Mouse (Mus musculus) CD4-positive helper T cell, adult 2 months (primary cell): ENCODE measurements around the gene Pxk.

ENCODE experiments used
- DNase-seq: peaks from one replicate; pipeline ENCODE4 v3.0.0-alpha.2; 2012; ENCODE audit warnings: low read depth, missing footprints, low spot score

The Pxk gene

DNA sequence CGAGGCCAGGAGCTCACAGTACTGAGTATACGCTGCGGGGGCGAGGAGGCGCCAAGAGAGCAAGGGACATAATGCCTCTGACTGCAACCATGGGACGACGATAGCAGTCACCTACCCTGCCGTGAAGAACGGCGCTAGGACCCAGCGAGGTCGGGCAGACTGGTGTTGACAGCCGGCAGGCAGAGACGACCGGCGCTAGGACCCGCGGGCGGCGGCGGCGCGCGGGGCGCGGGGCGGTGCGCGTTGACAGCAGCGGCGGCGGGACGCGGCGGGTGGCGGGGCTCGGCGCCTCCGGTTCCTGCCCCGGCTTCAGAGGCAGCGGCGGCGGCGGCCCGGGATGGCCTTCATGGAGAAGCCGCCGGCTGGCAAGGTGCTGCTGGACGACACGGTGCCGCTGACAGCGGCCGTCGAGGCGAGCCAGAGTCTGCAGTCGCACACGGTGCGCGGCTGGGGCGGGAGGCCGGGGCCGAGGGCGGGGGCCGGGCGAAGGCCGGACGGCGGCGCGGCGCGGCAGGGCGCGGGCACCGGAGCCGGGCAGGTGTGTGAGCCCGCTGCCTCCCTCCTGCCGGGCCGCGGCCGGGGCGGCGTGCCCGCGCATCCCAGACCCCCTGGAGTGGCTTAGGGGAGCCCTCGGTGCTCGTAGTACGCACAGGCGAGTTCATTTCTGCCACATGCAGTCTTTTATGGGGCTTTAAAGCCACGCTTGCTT, at the start of gene Pxk:
Pxk (plus strand) TSS at position 234 of the 709 bp plus-strand sequence.
- DNase-seq, result peak; percentile 90

DNA sequence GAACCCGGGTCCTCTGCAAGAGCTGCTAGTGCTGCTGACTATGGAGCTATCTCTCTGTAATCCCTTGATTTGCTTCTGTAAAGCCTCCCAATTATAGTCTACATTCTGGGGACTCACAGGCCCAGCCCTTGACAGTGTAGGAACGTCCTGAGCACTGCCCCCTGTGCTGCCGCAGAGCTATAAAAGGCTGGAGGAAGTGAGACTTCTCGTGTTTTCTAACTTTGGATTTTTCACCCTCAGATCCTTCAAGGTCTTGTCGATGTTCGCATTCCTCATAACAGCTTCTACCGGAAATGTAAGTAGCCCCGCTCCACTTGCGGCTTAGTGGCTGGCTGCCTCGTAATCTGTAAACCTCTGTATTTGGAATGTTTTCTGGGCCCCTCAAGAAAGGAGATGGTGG, 48.7 kb upstream of the Pxk start:
- DNase-seq, result no peak

DNA sequence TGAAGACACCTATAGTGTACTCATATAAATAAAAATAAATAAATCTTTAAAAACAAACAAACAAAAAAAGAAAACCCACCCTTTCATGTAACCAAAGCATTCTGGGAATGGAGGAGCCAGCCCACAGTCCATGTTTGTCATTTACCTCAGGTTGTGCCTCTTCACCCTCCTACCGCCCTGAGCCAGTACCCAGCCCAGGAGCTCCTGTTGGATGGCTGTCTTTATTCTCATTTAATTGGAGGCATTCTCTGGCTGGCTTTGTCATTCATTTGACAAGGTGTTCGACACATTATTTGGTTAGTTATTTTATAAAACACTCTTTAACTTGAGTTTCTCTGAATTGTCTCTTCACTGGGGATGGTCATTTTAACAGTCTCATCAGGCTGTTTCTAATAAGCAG, 46.1 kb upstream of the Pxk start:
- DNase-seq, result no peak

DNA sequence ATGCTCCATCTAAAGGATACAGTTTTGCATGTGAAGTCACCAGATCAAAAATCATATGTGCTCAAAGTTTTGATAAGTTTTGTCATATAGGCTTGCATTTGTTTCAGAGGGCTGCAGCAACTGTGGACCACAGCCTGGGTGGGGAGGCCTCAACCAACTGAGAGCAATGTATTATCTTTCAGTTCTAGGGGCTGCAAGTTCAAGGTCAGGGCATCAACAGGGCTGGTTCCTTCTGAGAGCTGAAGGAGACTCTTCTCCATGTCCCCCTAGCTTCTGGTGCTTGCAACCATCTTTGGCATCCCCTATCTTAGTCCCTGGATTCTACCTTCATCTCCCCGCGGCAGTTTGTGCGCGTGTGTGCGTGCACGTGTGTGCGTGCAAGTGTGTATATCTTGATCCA, 45.4 kb upstream of the Pxk start:
- no peak for DNase-seq

DNA sequence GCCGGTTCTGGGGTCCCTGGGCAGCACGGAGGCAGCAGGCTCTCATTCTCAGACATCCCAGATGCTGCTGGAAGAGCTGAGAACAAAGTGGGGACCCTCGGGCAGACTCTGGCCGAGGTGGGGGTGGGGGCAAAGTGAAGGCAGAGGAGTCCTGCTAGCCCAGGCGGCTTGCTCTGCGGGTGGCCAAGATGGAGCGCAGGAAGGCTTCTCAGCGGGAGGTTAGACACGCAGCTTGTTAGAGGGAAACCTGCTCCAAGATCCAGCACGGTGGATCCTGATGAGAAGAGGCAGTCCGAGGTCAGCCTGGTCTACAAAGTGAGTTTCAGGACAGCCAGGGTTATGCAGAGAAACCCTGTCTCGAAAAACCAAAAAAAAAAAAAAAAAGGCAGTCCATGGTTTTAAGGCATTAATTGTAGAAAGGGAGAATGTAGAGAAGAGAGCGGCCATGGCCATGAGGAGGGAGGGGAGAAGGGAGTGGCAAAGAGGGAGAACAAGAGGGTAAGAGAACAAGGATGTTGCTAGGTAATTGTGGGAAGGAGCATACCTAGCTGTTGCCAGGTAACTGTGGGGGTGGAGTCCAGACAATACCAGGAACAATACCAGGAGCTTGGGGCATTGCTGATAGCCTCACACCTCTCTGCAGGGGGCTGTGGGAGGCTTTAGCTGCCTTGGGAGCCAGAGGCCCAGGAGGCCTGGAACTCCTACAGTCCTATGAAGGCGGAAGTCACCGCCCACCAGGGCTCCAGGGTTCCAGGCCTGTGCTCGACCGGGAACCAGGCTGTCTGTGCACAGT, 43.5 kb upstream of the Pxk start:
- DNase-seq, result no peak

DNA sequence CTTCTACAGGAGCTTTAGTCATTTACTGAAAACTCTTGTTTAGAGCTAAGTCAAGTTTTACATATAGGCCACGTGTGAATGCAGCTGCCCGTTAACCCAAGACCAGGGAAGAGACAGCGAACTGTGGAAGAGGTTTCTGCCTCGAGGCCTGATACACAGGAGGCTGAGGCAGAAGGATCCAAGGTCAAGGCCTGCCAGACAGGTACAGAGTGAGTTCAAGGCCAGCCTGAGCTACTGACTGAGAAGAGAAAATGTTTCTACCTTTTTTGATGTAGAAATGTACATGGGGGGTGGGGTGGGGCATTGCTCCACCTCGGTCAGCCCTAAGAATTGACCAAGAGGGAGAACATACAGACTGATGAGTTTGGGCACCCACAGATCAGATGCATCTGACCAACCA, 41.9 kb upstream of the Pxk start:
- no peak for DNase-seq

DNA sequence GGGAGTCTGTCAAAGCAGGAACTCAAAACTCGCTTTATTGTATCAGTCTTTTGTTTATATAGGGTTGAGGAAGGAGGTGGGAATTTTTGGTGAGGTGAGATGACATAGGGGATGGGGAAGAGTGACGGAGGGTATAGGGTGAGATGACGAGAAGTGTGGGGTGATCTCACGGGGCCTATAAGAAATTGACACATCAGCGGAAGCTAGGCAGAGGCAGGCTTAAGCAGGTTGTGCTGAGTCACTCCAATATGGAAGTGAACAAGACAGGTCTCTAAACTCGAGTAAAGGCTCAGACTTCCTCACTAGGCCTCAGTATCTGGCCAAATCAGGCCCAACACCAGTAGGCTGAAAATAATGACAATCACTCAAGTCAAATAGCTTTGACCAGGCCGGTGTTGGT, 38.1 kb upstream of the Pxk start:
- DNase-seq, result no peak

DNA sequence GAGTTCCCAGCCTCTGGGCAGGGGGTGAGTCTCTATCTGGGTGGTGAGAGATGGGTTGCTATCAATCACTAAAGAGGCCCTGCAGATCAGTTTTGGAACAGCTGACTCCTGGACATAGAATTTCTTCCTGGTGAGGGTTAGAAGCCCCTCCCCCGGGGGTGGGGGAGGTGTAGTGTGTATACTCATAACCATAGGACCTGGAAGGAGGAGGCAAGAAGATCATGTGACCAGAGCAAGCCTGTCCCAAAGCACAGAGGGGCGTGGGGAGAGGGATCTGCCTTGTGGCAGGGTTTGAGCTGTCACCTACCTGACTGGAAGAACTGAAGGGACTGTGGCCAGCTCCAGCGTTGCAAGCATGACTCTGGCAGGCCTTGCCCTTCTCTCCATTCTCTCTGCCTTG, 35.9 kb upstream of the Pxk start:
- no peak for DNase-seq

DNA sequence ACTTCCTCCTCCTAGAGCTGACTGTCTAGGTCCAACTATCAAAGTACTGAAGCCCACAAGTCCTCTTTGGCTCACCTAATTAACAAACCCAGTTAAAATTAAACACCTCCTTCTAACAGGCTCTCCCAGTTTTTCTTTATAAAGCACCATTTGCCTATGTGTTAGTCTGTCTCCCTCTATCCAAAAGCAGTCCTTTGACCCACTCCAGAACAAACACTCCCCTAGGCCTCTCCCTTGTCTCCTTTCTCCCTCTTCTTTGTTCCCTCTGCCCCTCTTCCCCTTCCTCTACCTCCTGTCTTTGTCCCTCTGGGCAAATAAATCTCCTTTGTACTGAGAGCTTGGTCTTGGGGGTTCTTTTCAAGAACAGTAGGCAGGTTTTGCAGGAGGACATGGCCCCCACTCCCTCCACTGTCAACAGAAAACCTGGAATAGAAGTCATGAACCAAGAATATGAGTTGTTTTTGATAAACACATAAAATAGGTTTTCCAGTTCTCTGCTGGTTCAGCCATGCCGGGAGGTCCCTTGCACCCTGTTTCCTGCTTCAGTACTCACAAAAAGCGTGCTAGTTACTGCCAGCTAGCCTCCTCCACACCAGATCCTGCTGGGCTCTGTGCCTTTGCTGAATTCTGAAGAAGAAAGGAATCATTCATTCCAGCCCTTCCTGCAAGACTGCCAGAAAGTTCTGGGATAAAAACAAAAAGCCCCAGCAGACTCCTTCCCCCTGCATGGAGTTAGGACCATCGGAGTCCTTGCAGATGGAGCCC, 35.3 kb upstream of the Pxk start:
- DNase-seq, result no peak

DNA sequence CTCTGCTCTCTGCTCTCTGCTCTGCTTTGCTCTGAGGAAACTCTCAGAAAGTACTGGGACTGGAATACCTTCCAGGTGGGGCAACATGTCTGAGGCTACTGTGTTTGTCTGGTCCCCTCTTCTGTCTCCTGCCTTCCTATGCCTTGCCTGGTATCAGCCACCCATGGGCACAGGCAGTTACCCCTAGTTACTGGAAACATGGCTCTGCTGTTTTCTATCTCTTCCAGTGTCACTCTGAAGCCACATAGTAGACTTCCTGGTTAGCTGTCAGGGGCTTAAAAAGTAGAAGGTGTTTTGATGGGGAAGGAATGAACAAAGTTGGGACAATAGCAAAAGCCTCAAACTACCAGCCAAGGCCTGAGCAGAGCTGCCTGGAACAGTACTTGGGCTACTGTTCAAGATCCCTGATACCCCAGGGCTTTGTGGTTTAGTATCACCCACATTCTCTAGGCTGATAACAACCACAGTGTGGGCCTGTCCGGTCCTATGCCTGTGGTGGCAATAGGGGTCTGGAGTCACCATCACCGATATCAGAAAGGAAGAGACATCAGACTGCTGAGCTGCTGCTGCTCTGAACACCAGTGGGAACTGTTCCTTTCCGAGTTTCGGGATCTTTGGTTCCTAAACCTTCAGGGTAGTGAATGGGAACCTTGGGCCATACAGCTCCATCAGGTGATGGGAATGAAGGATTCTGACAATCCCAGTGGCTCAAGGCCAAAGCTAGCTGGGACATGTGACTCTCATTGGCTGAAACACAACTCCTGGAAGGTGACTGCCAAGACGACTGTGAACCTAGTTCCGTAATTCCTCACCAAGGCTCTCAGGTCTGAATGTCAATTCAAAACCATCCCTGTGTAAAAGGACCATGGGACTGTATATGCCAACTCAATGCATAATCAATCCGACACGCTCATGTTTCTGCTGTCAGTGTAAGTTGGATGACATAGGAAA, 33.9 kb upstream of the Pxk start:
- DNase-seq, result no peak

DNA sequence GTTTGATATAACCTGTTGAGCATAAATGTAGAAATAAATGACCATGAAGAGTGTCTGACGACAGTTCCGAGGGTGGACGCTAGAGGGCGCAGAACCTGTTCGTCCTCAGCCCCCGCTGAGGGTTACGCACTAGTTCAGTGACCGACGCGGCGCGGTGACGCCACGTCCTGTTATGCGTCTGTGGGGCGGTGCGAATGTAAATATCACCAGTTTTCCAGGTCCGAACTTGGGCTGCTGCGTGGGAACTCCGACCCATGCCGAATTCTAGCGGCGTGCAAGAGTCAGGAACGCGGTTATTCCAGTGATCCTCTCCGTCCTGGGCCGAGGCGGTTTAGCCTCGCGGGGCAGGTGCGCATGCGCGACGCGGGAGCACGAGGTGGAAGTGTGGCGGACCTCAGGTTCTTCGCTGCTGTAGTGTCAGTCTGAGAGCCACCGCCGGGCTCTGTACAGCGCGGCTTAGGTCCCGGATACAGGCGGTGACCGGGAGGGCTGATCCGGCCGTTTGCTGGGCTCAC, 17.8 kb upstream of the Pxk start, which contains the start of gene Rpp14:
Rpp14 (plus strand) TSS at position 203 of the 515 bp plus-strand sequence.
- peak; percentile 97 for DNase-seq

DNA sequence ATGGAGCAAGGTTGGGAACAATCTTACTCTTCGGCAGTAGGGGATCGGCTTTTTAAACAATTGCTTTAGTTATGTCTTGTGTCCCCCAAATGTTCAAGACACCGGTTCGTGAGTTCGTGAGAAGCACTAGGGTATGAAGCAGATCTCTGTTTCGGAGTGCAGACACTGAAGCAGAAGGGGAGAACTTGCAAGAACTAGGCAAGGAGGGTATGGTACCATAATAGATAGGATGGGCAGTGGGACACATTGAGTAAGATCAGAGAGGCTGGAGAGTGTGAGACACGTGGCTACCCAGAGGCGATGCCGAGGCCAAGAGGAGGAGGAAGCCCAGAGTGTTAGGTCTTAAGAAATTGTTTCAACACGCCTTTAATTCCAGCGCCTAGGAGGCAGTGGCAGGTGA, 17.3 kb upstream of the Pxk start:
- DNase-seq, result no peak

DNA sequence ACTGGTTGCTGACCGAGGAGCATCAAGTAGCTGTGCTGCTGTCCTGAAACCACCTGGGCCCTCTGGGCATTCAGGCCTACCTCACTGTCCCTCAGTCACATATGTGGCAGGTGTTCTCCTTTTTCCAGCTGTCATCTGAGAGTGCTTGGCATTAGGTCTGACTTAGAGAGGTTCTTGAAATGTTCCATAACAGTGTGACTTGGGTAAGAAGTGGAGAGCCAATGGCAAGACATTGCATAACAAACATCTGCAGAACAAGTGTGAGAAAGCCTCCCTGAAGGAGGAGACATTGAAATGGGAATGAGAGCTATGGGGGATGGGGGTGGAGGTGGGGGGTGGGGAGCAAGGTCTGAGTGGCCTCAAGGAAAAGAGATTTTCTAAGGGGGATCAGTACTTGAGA, 15.1 kb upstream of the Pxk start:
- no peak for DNase-seq

DNA sequence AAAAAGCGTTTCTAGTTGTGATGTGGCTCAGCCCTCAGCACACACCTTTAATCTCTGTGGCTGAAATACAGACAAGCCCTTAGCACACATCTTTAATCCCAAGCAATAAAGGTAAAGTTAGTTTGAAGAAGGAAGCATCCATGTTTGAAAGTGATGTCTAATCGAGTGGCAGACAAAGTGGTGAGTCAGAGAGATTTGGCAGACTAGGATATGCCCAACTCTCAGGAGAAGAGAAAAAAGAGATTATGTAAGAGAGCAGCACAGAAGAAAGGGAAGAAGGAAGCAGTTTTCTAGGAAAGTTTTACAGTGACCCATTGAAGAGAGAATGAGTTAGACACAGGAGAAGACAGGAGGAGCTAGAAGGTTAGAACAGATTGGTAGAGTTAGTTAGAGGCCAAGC, 9.0 kb upstream of the Pxk start:
- DNase-seq, result no peak

DNA sequence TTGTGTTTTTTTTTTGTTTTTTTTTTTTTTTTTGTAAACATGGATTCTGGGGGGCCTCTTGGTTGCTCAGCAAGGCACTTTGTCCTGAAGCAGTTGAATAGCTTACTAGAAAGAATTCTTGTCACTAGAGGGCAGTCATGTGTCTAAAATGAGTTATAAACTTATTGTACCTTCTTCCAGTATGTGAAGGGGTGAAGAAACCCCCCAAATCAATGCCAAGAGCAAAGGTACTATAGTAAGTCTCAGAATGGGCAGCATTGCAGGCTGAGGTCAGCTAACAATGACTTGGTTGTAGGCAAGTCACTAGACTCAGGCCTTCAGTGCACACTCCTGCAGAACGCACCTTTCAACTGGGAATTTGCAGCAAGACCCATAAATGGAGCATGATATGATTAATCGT, 5.4 kb upstream of the Pxk start:
- peak; percentile 54 for DNase-seq

DNA sequence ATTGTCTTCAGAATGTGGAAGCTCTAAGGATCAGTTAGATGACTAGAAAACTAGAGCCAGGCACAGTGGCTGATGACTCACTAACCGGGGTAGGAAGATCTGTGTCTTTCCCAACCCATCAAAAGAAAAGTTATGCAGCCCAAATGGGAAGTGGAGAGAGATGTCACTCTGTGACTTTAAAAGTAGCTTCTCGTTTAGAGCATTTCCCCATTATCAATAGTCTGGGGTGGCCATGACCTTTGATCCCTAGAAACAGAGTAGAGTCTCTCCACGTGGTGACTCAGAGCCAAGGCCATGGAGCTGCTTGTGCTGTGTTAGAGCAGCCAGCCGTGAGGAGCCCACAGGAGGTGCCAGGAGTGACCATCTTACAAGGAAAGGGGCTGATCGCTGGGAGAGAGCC, 4.6 kb upstream of the Pxk start:
- no peak for DNase-seq

DNA sequence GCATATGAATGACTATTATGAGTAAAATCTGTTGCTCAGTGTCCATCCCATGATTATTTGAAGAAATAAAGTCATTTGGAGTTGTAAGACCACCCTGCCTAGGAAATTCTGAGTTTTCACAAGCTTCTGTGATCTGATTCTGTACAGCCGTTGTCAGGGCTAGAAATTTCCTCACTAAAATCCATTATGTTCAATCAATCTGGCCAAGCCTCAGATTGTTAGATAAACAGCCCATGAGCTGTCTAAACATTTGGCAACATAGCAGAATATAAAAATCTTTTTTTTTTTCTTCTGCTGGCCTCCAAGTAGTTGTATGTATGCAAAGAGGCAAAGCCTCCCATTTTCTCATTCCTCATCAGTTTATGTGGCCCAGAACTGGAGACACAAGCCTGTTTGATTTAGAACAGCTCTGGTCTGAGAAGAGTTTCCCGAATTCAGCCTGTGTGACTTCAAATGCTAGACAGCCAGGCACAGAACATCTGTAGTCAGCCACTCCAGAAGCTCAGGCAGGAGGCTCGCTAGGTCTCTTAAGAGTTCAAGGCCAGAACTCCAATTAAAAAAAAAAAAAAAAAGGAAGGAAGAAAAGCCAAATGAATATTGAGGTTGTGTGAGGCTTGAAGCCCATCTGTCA, 3.0 kb upstream of the Pxk start:
- no peak for DNase-seq

DNA sequence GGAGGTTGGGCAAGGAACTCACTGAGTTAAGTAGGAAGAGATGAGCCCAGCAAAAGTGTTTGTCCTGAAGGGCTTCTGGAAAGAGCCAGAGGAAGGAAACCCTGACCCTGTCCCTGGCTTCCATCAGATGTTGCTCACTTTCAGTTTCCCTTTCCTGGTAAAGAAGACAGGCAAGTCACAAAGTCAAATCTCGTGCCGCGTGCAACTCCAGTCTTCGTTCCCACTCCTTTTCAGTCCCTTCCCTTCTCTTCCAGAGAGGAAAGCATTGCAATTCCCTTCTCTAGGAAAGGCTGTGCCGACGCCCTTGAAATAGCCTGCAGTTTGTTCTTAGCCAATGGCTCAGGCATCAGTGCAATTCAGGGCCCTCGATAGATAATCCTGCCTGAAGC, 2.5 kb upstream of the Pxk start:
- peak; percentile 37 for DNase-seq

DNA sequence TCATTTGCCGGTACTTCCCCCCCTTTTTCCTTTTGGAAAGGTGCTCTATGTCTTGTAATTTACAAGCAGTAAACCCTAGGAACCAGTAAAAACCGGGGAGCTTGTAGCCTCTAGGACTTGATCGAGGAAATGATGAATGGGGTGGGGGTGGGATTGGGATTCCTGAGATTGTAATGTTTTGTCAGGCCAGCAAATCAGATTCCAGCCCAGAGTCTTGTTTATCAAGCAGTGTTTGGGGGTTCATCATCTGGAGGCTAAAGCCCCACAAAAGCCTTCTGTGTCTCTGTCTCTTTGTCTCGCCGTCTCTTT, 630 bp downstream of the Pxk start:
- DNase-seq, result no peak

DNA sequence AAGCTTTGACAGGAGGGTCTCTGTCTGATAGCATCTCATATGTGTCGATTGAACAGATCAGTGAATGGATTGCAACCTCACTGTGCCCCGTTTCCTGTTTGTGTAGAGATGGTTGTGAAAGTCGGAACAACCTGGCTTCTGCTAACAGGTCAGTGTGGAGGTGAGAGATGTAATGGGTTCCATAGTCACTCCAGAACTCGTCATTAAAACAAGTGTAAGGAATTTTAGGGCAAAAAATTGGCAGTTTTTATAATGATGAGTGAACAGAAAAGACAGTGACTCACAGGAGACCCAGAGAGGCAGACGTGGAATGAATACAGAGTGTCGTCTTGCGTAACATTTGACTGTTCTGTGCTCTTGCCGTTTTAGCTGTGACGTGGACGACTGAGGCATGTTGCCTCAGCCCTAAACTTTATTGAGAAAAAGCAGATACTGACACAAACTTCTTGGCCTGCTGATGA, 1.6 kb downstream of the Pxk start:
- DNase-seq, result peak; percentile 53

DNA sequence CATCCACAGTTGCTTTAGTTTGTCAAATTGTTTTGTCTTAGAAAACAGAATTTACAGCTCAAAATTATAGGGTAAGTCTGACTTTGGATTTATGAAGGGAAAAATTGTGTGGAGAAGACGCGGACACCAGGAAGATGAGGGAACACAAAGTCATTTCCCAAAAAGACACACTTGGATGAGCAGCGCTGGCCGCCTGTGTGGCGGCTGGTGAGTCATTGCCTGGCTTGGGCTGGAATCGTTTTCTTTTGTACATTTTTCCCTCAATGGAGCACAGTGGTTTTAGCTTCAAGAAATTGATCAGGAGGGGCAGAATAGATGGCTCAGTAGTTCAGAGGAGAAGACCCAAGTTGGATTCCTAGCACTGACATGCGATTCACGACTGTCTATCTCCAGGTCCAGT, 3.9 kb downstream of the Pxk start:
- DNase-seq, result no peak
